9 mouse cellular contexts compared by ENCODE assay signal in genomic region chr8:69888244-69888866, GRCm38 (mm10). TPM values are rescaled to one million over a fixed set of nuclear protein-coding genes. Genes with fewer than 3 reads are reported as not detected.
DNase-seq lines count a peak whose midpoint lies in the region; ATAC-seq and TF ChIP-seq lines count a peak whose summit lies in the region.
"Had no signal": no experiment of that assay in that cellular context is flagged by ENCODE, and none has a peak within 500 bp of the region (broad histone marks: within the 10 kb centered on the region; RNA-seq: fewer than 3 reads in every experiment).

No protein-coding gene starts in this region.

- intact Hi-C loops in heart, postnatal 25 days (cut with DNase I), result no loop called here

- DNase-seq in heart, adult 11 months, result peak; percentile 94
- no peak for DNase-seq in heart, postnatal 25 days (ENCODE audit: low spot score)
- DNase-seq in kidney, postnatal 0 days (ENCODE audit: low spot score), result no peak
- DNase-seq in gastrocnemius, adult 18-20 months (ENCODE audit: low spot score), result no peak
- no peak for DNase-seq in gastrocnemius, postnatal 25 days
- DNase-seq in T-cell, adult 2 months (ENCODE audit: low spot score), result no peak

- 5% methylated on average over 24 of the region's 24 CpGs for WGBS in forebrain, embryonic 15.5 days
- 6% methylated on average over 24 of the region's 24 CpGs for WGBS in kidney, postnatal 0 days
- 5% methylated on average over 24 of the region's 24 CpGs for WGBS in midbrain, embryonic 15.5 days

- peaks cover 75% of the 10 kb centered on the region for H3K27me3 ChIP-seq in forebrain, embryonic 15.5 days
- peaks cover 70% of the 10 kb centered on the region for H3K27me3 ChIP-seq in kidney, postnatal 0 days (ENCODE audit: insufficient read depth, low read length)
- peaks cover 72% of the 10 kb centered on the region for H3K27me3 ChIP-seq in midbrain, embryonic 15.5 days (replicated peaks)

- no peak for TF ChIP-seq CTCF in kidney, postnatal 0 days (IDR thresholded peaks at IDR 0.05; ENCODE audit: low read depth)

- H3K4me2 ChIP-seq in forebrain, embryonic 15.5 days (replicated peaks), result peak overlapping the region; percentile 41
- peak overlapping the region; percentile 54 for H3K4me2 ChIP-seq in kidney, postnatal 0 days (ENCODE audit: low read length)
- H3K4me2 ChIP-seq in midbrain, embryonic 15.5 days, result peak overlapping the region; percentile 45

- peaks cover 51% of the 10 kb centered on the region for H3K4me1 ChIP-seq in forebrain, embryonic 15.5 days
- H3K4me1 ChIP-seq in kidney, postnatal 0 days (replicated peaks; ENCODE audit: insufficient read depth, low read length), result peaks cover 16% of the 10 kb centered on the region
- peaks cover 38% of the 10 kb centered on the region for H3K4me1 ChIP-seq in midbrain, embryonic 15.5 days

- no peak overlapping the region for H3K9ac ChIP-seq in forebrain, embryonic 15.5 days (replicated peaks)
- peak overlapping the region; percentile 35; the same call in 1 of the 2 replicates for H3K9ac ChIP-seq in kidney, postnatal 0 days (ENCODE audit: low read depth, low read length)
- H3K9ac ChIP-seq in midbrain, embryonic 15.5 days, result no peak overlapping the region

- no peaks in the 10 kb centered on the region for H3K9me3 ChIP-seq in forebrain, embryonic 15.5 days
- no peaks in the 10 kb centered on the region for H3K9me3 ChIP-seq in kidney, postnatal 0 days (replicated peaks; ENCODE audit: low read length)
- H3K9me3 ChIP-seq in midbrain, embryonic 15.5 days, result no peaks in the 10 kb centered on the region

- peak overlapping the region; percentile 27 for H3K4me3 ChIP-seq in forebrain, embryonic 15.5 days
- peak overlapping the region; percentile 28 for H3K4me3 ChIP-seq in kidney, postnatal 0 days (replicated peaks; ENCODE audit: low read depth, low read length)
- peak overlapping the region; percentile 27 for H3K4me3 ChIP-seq in midbrain, embryonic 15.5 days

- ATAC-seq in forebrain, embryonic 15.5 days (replicated peaks), result no peak
- ATAC-seq in kidney, postnatal 0 days (replicated peaks; ENCODE audit: low FRiP score, low read depth), result no peak; the same call in 1 of the 2 replicates
- ATAC-seq in midbrain, embryonic 15.5 days (replicated peaks), result 0 out of 2 replicates have a peak, but pooled peaks have one; percentile 9

- no peak overlapping the region for H3K27ac ChIP-seq in forebrain, embryonic 15.5 days (replicated peaks)
- H3K27ac ChIP-seq in kidney, postnatal 0 days, result no peak overlapping the region
- H3K27ac ChIP-seq in midbrain, embryonic 15.5 days, result no peak overlapping the region

- H3K36me3 ChIP-seq in forebrain, embryonic 15.5 days, result no peaks in the 10 kb centered on the region
- peaks cover 9% of the 10 kb centered on the region; the same call in 1 of the 2 replicates for H3K36me3 ChIP-seq in kidney, postnatal 0 days (ENCODE audit: insufficient read depth, low read length)
- no peaks in the 10 kb centered on the region for H3K36me3 ChIP-seq in midbrain, embryonic 15.5 days (replicated peaks)

RNA-seq across cellular contexts. Expression of gene Cilp2, which starts 0.9 kb away (rescaled TPM):
- total RNA-seq in heart, postnatal 25 days (2021), result 1 to 10 TPM; 2.8 to 2.9 TPM
- polyA plus RNA-seq in forebrain, embryonic 15.5 days (2015; fragmentation: Nextera tagmentation; extraction: Ambion mirVana), result 3.6 and 4.0 TPM in 2 replicates
- polyA plus RNA-seq in kidney, postnatal 0 days (2015; fragmentation: Nextera tagmentation; extraction: Ambion mirVana), result 0.69 and 0.75 TPM in 2 replicates
- 5.8 and 5.9 TPM in 2 replicates for polyA plus RNA-seq in midbrain, embryonic 15.5 days (2015; fragmentation: Nextera tagmentation; extraction: Ambion mirVana)
- 1 to 10 TPM; 2.5 to 2.7 TPM for total RNA-seq in gastrocnemius, adult 18-20 months (2021)
- 10 to 100 TPM in 1 of 2 experiments, 1 to 10 TPM in 1; 4.0 to 13.6 TPM for total RNA-seq in gastrocnemius, postnatal 25 days (2021)

RNA-seq across cellular contexts. Expression of gene Tssk6, which starts 13.6 kb away (rescaled TPM):
- under 1 TPM in 1 of 2 experiments, not detected in 1; 0.20 TPM for total RNA-seq in heart, postnatal 25 days (2021)
- polyA plus RNA-seq in forebrain, embryonic 15.5 days (2015; fragmentation: Nextera tagmentation; extraction: Ambion mirVana), result 3.4 and 3.8 TPM in 2 replicates
- 3.8 and 4.0 TPM in 2 replicates for polyA plus RNA-seq in kidney, postnatal 0 days (2015; fragmentation: Nextera tagmentation; extraction: Ambion mirVana)
- polyA plus RNA-seq in midbrain, embryonic 15.5 days (2015; fragmentation: Nextera tagmentation; extraction: Ambion mirVana), result 4.5 and 4.7 TPM in 2 replicates
- total RNA-seq in gastrocnemius, adult 18-20 months (2021), result not detected
- not detected for total RNA-seq in gastrocnemius, postnatal 25 days (2021)
- total RNA-seq: heart, postnatal 14 days had no signal

RNA-seq across cellular contexts. Expression of gene Ndufa13, which starts 14.0 kb away (rescaled TPM):
- 100 to 1,000 TPM; 446 to 456 TPM for total RNA-seq in heart, postnatal 25 days (2021)
- 173 and 179 TPM in 2 replicates for polyA plus RNA-seq in forebrain, embryonic 15.5 days (2015; fragmentation: Nextera tagmentation; extraction: Ambion mirVana)
- polyA plus RNA-seq in kidney, postnatal 0 days (2015; fragmentation: Nextera tagmentation; extraction: Ambion mirVana), result 288 and 310 TPM in 2 replicates
- polyA plus RNA-seq in midbrain, embryonic 15.5 days (2015; fragmentation: Nextera tagmentation; extraction: Ambion mirVana), result 171 and 172 TPM in 2 replicates
- total RNA-seq in gastrocnemius, adult 18-20 months (2021), result 100 to 1,000 TPM; 347 to 364 TPM
- 100 to 1,000 TPM; 338 to 343 TPM for total RNA-seq in gastrocnemius, postnatal 25 days (2021)

RNA-seq across cellular contexts. Expression of gene Yjefn3, which starts 14.2 kb away (rescaled TPM):
- 10 to 100 TPM in 1 of 2 experiments, 1 to 10 TPM in 1; 9.6 to 14.8 TPM for total RNA-seq in heart, postnatal 25 days (2021)
- 8.9 and 9.0 TPM in 2 replicates for polyA plus RNA-seq in forebrain, embryonic 15.5 days (2015; fragmentation: Nextera tagmentation; extraction: Ambion mirVana)
- polyA plus RNA-seq in kidney, postnatal 0 days (2015; fragmentation: Nextera tagmentation; extraction: Ambion mirVana), result 4.8 and 5.2 TPM in 2 replicates
- polyA plus RNA-seq in midbrain, embryonic 15.5 days (2015; fragmentation: Nextera tagmentation; extraction: Ambion mirVana), result 9.6 and 12.2 TPM in 2 replicates
- total RNA-seq in gastrocnemius, adult 18-20 months (2021), result 1 to 10 TPM; 8.3 to 9.7 TPM
- total RNA-seq in gastrocnemius, postnatal 25 days (2021), result 1 to 10 TPM; 5.6 to 6.9 TPM

RNA-seq across cellular contexts. Expression of gene Pbx4, which starts 56.1 kb away (rescaled TPM):
- total RNA-seq in heart, postnatal 25 days (2021), result under 1 TPM in 1 of 2 experiments, not detected in 1; 0.39 TPM
- polyA plus RNA-seq in forebrain, embryonic 15.5 days (2015; fragmentation: Nextera tagmentation; extraction: Ambion mirVana), result 54.7 and 55.3 TPM in 2 replicates
- polyA plus RNA-seq in kidney, postnatal 0 days (2015; fragmentation: Nextera tagmentation; extraction: Ambion mirVana), result 7.7 and 8.3 TPM in 2 replicates
- 58.2 and 62.1 TPM in 2 replicates for polyA plus RNA-seq in midbrain, embryonic 15.5 days (2015; fragmentation: Nextera tagmentation; extraction: Ambion mirVana)
- total RNA-seq in gastrocnemius, adult 18-20 months (2021), result not detected
- total RNA-seq in gastrocnemius, postnatal 25 days (2021), result not detected
